Mouse (Mus musculus) stomach, postnatal 0 days (tissue): ENCODE measurements around the gene Btbd18. TPM values are rescaled to one million over a fixed set of nuclear protein-coding genes. Genes with fewer than 3 reads are reported as not detected.

Experiments
- ATAC-seq: fragments of 200-750 bp; cut with Nextera tagmentation; 2 replicates; pipeline ENCODE4 v1.8.0; 2017; ENCODE audit not compliant: low FRiP score, low TSS enrichment
- DNase-seq: peaks from one replicate; pipeline ENCODE4 v3.0.0-alpha.2; 2016; ENCODE audit warnings: low spot score
- H3K27ac ChIP-seq: fragments of 300-500 bp; sonication (generic); replicated peaks from 2 replicates; pipeline ENCODE4 v1.5.1; 2014; ENCODE audit warnings: mild to moderate bottlenecking, control low read depth
- H3K27me3 ChIP-seq: fragments of 300-500 bp; sonication (generic); 2 replicates; pipeline ENCODE4 v1.6.1; 2014; ENCODE audit warnings: low read length; ENCODE audit not compliant: control insufficient read depth, insufficient read depth
- H3K36me3 ChIP-seq: fragments of 300-500 bp; sonication (generic); 2 replicates; pipeline ENCODE4 v1.6.1; 2014; ENCODE audit warnings: low read length, mixed read lengths; ENCODE audit not compliant: control insufficient read depth, insufficient read depth
- H3K4me1 ChIP-seq: fragments of 300-500 bp; sonication (generic); replicated peaks from 2 replicates; pipeline ENCODE4 v1.6.1; 2014; ENCODE audit warnings: antibody characterized with exemption; ENCODE audit not compliant: control insufficient read depth, insufficient read depth
- H3K4me2 ChIP-seq: fragments of 300-500 bp; sonication (generic); replicated peaks from 2 replicates; pipeline ENCODE4 v1.6.1; 2014; ENCODE audit warnings: low read depth, mild to moderate bottlenecking, control low read depth, moderate library complexity
- H3K4me3 ChIP-seq: fragments of 300-500 bp; sonication (generic); 2 replicates; pipeline ENCODE4 v1.5.1; 2014; ENCODE audit warnings: low read depth, low read length, control low read depth
- H3K9ac ChIP-seq: fragments of 300-500 bp; sonication (generic); 2 replicates; pipeline ENCODE4 v1.6.1; 2014; ENCODE audit warnings: mild to moderate bottlenecking, low read length, control low read depth, mixed read lengths
- H3K9me3 ChIP-seq: fragments of 300-500 bp; sonication (generic); 2 replicates; pipeline ENCODE4 v1.6.1; 2016; ENCODE audit warnings: low read length; ENCODE audit not compliant: control insufficient read depth
- CTCF ChIP-seq: IDR thresholded peaks from 2 replicates; pipeline ENCODE4 v1.5.1; 2016; ENCODE audit warnings: antibody characterized with exemption, low read depth, mild to moderate bottlenecking, moderate library complexity
- EP300 ChIP-seq: optimal IDR thresholded peaks from 2 replicates; pipeline ENCODE3; 2016; ENCODE audit warnings: antibody characterized with exemption
- WGBS: fragments of 180-500 bp; shearing (Covaris S2); extraction: QIAGEN DNeasy Blood & Tissue Kit; methylation state at CpG from one replicate; pipeline ENCODE4 v1.1.7; 2014; 5-methylcytosine and 5-hydroxymethylcytosine counted together
- polyA plus RNA-seq: library from polyadenylated mRNA; unstranded; fragments of >200 nt; fragmentation: Nextera tagmentation; extraction: Ambion mirVana; gene quantifications from 2 replicates; pipeline ENCODE4 v1.2.1, GENCODE M21; 2015

Btbd18 gene
- polyA plus RNA-seq, 1 experiment from 2014 or later, result 0.11 TPM

DNA sequence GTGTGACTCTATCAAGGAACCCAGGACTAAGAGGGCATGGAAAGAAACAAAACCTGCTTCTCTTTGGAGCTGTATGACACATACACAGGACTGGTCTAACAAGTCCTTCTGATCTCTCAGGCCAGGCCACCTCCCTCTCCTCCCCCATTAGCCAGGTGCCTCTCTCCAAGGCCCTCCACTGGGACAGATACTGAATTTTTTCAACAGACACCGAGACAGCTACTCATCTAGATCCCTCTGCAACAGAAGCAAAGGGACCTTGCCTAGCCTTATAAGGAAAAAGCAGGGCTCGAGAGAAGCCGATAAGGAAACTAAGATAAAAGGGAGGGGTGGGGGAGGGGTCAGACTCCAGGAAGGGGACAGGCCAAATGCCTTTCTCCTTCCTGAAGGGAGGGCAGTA, 25.9 kb upstream of the Btbd18 start:
- peak; percentile 75 for ATAC-seq
- WGBS, result 8% methylated on average over 3 of the region's 3 CpGs
- H3K4me3 ChIP-seq, result peak overlapping the region; percentile 10; the same call in 1 of the 2 replicates

GRCm38 (mm10) chr2:84634006-84634405, 24.9 kb upstream of the Btbd18 start:
- Histone ChIP-seq H3K4me2 (peak overlapping the region; percentile 39), H3K36me3 (0 out of 2 replicates have a peak, but pooled peaks cover 1% of the 10 kb centered on the region), H3K27ac (peak overlapping the region; percentile 93), H3K4me1 (peaks cover 31% of the 10 kb centered on the region), H3K9ac (peak overlapping the region; percentile 47), H3K4me3 (peak overlapping the region; percentile 13; the same call in 1 of the 2 replicates), H3K9me3 (no peaks in the 10 kb centered on the region), H3K27me3 (no peaks in the 10 kb centered on the region)
- no peak for TF ChIP-seq EP300
- no peak for TF ChIP-seq CTCF
- ATAC-seq (peak; percentile 45; the same call in 1 of the 2 replicates), DNase-seq (no peak)
- WGBS, result 34% methylated on average over 4 of the region's 4 CpGs

More for the DNA sequence above, 25.9 kb upstream of the Btbd18 start:
- Histone ChIP-seq H3K27ac (peak overlapping the region; percentile 93), H3K4me1 (peaks cover 23% of the 10 kb centered on the region), H3K27me3 (no peaks in the 10 kb centered on the region), H3K4me2 (peak overlapping the region; percentile 45), H3K9ac (peak overlapping the region; percentile 27; the same call in 1 of the 2 replicates), H3K36me3 (0 out of 2 replicates have a peak, but pooled peaks cover 4% of the 10 kb centered on the region), H3K9me3 (no peaks in the 10 kb centered on the region)
- peak; percentile 58 for DNase-seq
- no peak for TF ChIP-seq EP300
- no peak for TF ChIP-seq CTCF

DNA sequence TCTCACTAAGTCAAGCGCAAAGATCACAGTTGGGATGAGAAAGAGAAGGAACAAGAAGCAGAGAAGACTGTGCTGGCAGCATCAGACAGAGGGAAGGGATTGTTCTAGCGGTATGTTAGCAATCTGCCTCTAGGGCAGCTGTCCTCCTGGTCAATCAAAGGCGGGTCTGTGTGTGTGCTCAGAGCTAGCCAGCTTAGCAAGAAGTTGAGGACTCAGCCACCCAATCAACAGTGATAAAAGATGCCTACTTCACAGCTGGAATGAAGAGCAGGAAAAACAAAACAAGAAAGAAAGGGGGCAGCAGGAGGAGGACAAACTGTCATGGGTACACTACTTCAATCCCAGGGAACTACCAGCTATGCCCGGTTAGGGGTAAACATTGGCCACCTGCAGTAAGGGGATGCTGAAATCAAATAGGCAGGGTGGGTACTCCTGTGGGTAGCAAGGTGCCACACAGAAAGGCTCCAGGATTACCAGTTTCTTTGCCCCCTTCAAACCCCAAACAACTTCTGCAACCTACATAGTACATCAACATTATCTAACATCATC, 23.9 kb upstream of the Btbd18 start:
- Histone ChIP-seq H3K4me2 (peak overlapping the region; percentile 55), H3K9me3 (no peaks in the 10 kb centered on the region), H3K36me3 (no peaks in the 10 kb centered on the region), H3K4me3 (peak overlapping the region; percentile 20; the same call in 1 of the 2 replicates), H3K27ac (peak overlapping the region; percentile 93), H3K9ac (0 out of 2 replicates have a peak overlapping the region, but pooled peaks have one; percentile 45), H3K4me1 (peaks cover 33% of the 10 kb centered on the region), H3K27me3 (no peaks in the 10 kb centered on the region)
- peak; percentile 26 for DNase-seq
- no peak for TF ChIP-seq EP300
- TF ChIP-seq CTCF, result no peak; the same call in 1 of the 2 replicates
- no peak for ATAC-seq
- 24% methylated on average over 4 of the region's 4 CpGs for WGBS

GRCm38 (mm10) chr2:84635611-84636010, 23.3 kb upstream of the Btbd18 start:
- Histone ChIP-seq H3K27me3 (no peaks in the 10 kb centered on the region), H3K4me3 (peak overlapping the region; percentile 20), H3K9ac (peak overlapping the region; percentile 47; the same call in 1 of the 2 replicates), H3K36me3 (no peaks in the 10 kb centered on the region), H3K27ac (peak overlapping the region; percentile 93), H3K4me1 (peaks cover 33% of the 10 kb centered on the region), H3K4me2 (peak overlapping the region; percentile 55), H3K9me3 (no peaks in the 10 kb centered on the region)
- peak; percentile 93 for DNase-seq
- peak; percentile 88 for ATAC-seq
- no peak for TF ChIP-seq CTCF
- TF ChIP-seq EP300, result no peak
- 3% methylated on average over 2 of the region's 2 CpGs for WGBS

- H3K36me3 ChIP-seq, result no peaks in the 10 kb centered on the region
- H3K4me3 ChIP-seq, result peak overlapping the region; percentile 20
- no peaks in the 10 kb centered on the region for H3K9me3 ChIP-seq
- DNase-seq (peak; percentile 74), ATAC-seq (peak; percentile 54)
- peak overlapping the region; percentile 47 for H3K9ac ChIP-seq
- H3K27me3 ChIP-seq, result no peaks in the 10 kb centered on the region
- peak overlapping the region; percentile 93 for H3K27ac ChIP-seq
- peaks cover 39% of the 10 kb centered on the region for H3K4me1 ChIP-seq
- H3K4me2 ChIP-seq, result peak overlapping the region; percentile 55
- TF ChIP-seq EP300 (no peak), CTCF (no peak)
- WGBS, result 9% methylated on average over 8 of the region's 8 CpGs
Observed at GRCm38 (mm10) chr2:84636231-84636741, 22.6 kb upstream of the Btbd18 start.
